Mouse (Mus musculus): ENCODE measurements around the gene Fam124b. TPM values are rescaled to one million over a fixed set of nuclear protein-coding genes. Genes with fewer than 3 reads are reported as not detected.
A peak's percentile ranks its signal among the peaks of the same experiment; 100 is the strongest.

The Fam124b gene
- 0.36 and 0.47 TPM in 2 replicates for polyA plus RNA-seq (2016; fragmentation: Nextera tagmentation; extraction: Ambion mirVana)

DNA sequence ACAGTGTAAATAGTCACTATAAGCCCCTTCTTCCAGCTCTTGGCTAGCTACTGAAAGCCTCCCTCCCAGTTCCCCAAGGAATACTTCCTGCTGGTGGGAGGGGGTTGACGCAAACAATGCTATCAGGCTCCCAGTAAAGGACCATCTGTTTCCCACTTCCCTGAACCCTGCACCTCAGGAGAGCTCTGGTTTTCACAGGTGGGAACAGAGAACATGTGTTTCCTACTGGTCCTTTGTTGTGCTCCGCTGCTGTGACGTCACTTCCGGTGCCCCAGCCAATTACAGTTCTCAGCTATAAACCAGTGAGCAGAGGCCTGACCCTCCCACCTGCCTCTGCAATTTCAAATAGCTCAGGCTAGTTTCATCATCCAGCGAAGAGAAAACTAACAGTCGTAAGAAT, at the start of gene Fam124b:
Fam124b (minus strand) TSS at position 206 of the 400 bp plus-strand sequence.
- 80% methylated on average over 6 of the region's 6 CpGs for WGBS
- no peaks in the 10 kb centered on the region for H3K27me3 ChIP-seq (ENCODE audit: low read depth, poor library complexity, severe bottlenecking)
- DNase-seq (ENCODE audit: low spot score) = no peak
- H3K4me3 ChIP-seq = no peak within 1 kb of the TSS
- H3K4me1 ChIP-seq = no peaks in the 10 kb centered on the region
- H3K27ac ChIP-seq (replicated peaks) = no peak within 1 kb of the TSS
- no peaks in the 10 kb centered on the region for H3K36me3 ChIP-seq
- no peaks in the 10 kb centered on the region for H3K9me3 ChIP-seq (replicated peaks)

DNA sequence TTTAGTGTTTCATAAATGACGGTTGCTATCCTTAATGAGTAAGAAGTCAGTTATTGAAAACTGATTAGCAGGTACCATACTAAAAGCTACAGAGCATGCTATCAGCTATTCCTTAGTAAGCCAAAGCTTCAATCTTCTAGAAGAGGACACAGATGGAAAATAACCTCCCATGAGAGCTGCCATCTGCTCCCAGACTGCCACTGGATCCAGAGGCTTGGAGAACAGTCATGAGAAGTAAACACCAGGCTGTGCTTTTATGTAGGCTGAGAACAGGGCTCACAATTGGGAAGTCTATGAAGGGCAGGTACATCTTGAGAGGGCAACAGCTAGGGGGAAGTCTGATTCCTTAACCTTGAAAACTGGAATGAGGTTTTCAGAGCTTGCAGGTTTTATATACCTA, 42.2 kb upstream of the Fam124b start:
- WGBS = 80% methylated on average over 1 of the region's 1 CpGs
- DNase-seq (ENCODE audit: low spot score) = no peak
- no peaks in the 10 kb centered on the region for H3K4me1 ChIP-seq
- H3K27me3 ChIP-seq (ENCODE audit: low read depth, poor library complexity, severe bottlenecking) = no peaks in the 10 kb centered on the region
- no peak overlapping the region for H3K27ac ChIP-seq (replicated peaks)
- H3K9me3 ChIP-seq (replicated peaks) = no peaks in the 10 kb centered on the region
- no peak overlapping the region for H3K4me3 ChIP-seq
- peaks cover 11% of the 10 kb centered on the region; the same call in 1 of the 2 replicates for H3K36me3 ChIP-seq

DNA sequence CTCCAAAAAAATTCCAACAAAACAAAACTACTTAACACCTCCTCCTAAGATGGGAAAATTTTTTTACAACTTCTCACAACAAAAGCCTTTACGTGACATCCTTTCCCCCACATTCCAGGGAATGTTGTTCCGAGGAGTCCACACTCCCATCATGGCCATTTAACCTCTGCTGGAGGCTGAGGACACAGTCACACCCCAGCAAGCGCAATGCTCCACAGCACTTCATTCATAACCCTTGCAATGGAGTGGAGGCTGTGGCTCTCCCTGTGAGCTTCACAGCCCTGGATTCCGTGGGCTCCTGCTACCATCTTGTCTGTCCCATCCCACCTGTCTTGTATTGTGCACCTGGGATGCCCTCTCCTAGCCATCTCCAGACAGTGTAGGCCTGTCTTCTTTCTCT, 40.4 kb upstream of the Fam124b start:
- Histone ChIP-seq H3K27ac (replicated peaks) (no peak overlapping the region), H3K4me3 (no peak overlapping the region), H3K36me3 (no peaks in the 10 kb centered on the region), H3K27me3 (ENCODE audit: low read depth, poor library complexity, severe bottlenecking) (no peaks in the 10 kb centered on the region), H3K4me1 (no peaks in the 10 kb centered on the region), H3K9me3 (replicated peaks) (no peaks in the 10 kb centered on the region)
- DNase-seq (ENCODE audit: low spot score) = no peak
- 73% methylated on average over 4 of the region's 4 CpGs for WGBS

DNA sequence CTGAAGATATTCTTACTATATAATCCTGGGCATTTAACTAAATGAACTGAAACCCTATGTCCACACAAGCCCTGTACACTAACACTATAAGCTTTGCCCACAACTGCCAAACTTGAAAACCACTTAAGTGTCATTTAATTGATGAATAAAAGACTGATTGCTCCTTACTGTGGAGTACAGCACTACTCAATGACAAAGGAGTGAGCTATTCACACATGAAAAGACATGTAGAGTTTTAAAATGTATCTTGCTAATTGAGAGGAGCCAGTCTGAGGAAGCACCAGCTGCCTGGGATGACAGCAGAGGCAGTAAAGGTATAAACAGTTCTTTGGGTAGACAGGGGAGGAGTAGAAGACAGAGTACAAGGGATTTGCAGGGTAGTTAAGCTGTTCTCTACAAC, 35.0 kb upstream of the Fam124b start:
- Histone ChIP-seq H3K9me3 (replicated peaks) (no peaks in the 10 kb centered on the region), H3K4me1 (peaks cover 10% of the 10 kb centered on the region), H3K4me3 (no peak overlapping the region), H3K27me3 (ENCODE audit: low read depth, poor library complexity, severe bottlenecking) (no peaks in the 10 kb centered on the region), H3K36me3 (no peaks in the 10 kb centered on the region), H3K27ac (replicated peaks) (no peak overlapping the region)
- no peak for DNase-seq (ENCODE audit: low spot score)

DNA sequence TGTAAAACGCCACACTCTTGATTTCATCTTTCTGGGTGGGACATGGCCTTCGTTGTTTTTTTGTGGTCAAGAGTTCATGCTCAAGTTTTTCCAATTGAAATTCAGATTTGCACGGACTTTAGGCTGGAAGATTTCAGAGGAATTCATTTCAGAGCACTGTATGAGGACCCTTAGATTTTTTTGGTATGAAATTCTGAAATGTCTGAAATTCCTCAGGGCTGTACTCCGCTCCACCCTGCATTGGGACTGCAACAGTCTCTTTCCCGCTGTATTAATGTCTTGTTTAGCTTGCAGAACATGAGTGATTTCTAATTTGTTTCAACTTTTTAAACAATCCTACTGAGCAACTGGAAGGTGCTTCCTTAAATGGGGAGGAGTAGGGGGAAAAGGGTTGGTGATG, 32.0 kb upstream of the Fam124b start:
- WGBS = 90% methylated on average over 5 of the region's 5 CpGs
- DNase-seq (ENCODE audit: low spot score) = no peak
- peaks cover 10% of the 10 kb centered on the region for H3K4me1 ChIP-seq
- H3K4me3 ChIP-seq = no peak overlapping the region
- H3K27ac ChIP-seq (replicated peaks) = no peak overlapping the region
- H3K36me3 ChIP-seq = no peaks in the 10 kb centered on the region
- no peaks in the 10 kb centered on the region for H3K27me3 ChIP-seq (ENCODE audit: low read depth, poor library complexity, severe bottlenecking)
- H3K9me3 ChIP-seq (replicated peaks) = no peaks in the 10 kb centered on the region

DNA sequence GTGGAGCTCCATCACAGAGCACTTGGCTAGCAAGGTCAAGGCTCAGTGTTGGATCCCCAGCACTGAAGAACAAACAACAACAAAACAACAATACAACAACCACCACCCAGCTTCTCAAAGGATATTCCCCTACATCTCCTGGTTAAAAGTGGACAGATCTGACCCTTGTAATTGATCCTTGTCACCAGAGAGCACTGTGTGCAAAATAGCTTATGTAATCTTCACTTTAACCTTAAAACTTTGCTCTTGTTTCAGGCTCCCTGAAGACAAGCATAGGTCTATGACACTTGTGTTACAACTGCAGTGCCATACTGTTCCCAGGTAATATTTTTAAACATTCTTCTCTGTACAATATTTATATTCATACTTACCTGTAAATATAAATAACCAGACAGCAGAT, 28.9 kb upstream of the Fam124b start:
- Histone ChIP-seq H3K4me3 (no peak overlapping the region), H3K36me3 (no peaks in the 10 kb centered on the region), H3K9me3 (replicated peaks) (no peaks in the 10 kb centered on the region), H3K4me1 (peaks cover 10% of the 10 kb centered on the region), H3K27me3 (ENCODE audit: low read depth, poor library complexity, severe bottlenecking) (no peaks in the 10 kb centered on the region), H3K27ac (replicated peaks) (no peak overlapping the region)
- no peak for DNase-seq (ENCODE audit: low spot score)

DNA sequence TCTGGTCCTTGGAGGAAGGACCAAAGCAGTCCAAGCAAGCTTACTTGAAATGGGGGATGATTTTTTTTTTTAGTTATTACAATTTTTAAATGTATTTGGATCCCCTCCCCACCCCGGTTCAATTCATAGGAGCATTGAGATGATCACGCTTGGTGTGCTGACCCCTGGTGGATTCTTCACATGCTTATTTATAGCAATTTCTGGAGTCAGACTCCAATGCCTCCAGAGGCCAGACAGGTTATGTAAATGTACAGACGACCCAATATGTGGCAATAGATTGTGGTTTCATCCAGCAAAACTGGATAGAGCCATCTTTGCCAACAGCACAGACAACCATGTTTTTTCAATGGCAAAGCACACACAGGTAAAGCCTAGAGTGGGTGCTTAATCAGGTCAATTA, 25.9 kb upstream of the Fam124b start:
- no peaks in the 10 kb centered on the region for H3K36me3 ChIP-seq
- WGBS = 83% methylated on average over 3 of the region's 3 CpGs
- no peak for DNase-seq (ENCODE audit: low spot score)

DNA sequence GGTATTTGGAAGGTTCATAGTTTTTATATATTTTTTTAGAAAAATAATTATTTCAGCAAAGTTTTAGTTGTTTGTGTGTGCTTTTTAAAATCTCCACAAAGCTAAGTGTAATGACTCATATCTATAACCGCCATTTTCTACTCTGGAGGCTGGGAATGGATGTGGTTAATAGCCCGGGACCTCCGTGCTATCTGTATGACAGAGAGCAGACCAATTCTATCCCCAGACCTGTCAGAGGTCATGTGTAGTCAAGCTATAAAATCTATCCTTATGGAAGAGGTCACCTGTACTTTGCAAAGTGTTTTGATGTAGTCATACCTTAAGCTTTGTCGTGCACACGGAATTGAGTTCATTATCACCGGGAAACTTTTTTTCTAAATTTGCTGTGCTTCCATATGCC, 23.3 kb upstream of the Fam124b start:
- 94% methylated on average over 6 of the region's 6 CpGs for WGBS

More for the DNA sequence above, 25.9 kb upstream of the Fam124b start:
- Histone ChIP-seq H3K9me3 (replicated peaks) (no peaks in the 10 kb centered on the region), H3K4me3 (no peak overlapping the region), H3K27ac (replicated peaks) (no peak overlapping the region), H3K4me1 (peaks cover 16% of the 10 kb centered on the region), H3K27me3 (ENCODE audit: low read depth, poor library complexity, severe bottlenecking) (peaks cover 5% of the 10 kb centered on the region)

DNA sequence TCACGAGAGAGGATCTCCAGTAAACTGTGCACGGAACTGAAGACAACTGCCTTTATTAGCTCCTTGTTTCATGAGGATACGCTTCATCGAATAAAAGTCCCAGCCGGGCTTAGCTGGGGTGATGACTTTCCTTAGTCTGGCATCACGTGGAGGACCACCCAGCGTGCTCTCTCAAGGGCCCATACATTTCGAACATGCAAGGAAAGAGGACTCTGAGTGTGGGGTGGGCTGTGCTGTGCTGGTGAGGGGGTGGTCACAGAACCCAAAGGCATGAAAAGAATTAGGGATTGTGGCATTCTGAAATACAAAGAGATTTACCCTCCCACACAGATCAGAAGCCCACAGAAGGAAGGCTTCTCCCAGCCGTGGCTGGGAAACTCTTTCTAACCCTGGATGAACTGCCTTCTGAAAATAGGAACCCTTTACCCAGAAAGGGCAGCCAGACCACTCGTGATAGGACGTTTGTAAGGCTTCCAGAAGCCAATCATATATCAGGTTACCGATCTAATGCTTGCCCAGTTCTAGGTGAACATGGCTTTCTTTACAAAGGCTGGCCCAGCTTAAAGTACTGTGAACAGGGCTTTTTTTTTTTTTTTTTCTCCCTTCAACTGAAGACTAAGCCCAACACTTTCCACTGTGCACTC, 21.9 kb upstream of the Fam124b start:
- Histone ChIP-seq H3K4me1 (peaks cover 37% of the 10 kb centered on the region), H3K36me3 (no peaks in the 10 kb centered on the region), H3K9me3 (replicated peaks) (no peaks in the 10 kb centered on the region), H3K4me3 (0 out of 2 replicates have a peak overlapping the region, but pooled peaks have one; percentile 14), H3K27ac (replicated peaks) (peak overlapping the region; percentile 42), H3K27me3 (ENCODE audit: low read depth, poor library complexity, severe bottlenecking) (peaks cover 14% of the 10 kb centered on the region)
- peak; percentile 54 for DNase-seq (ENCODE audit: low spot score)
- 17% methylated on average over 12 of the region's 12 CpGs for WGBS

More for the DNA sequence above, 23.3 kb upstream of the Fam124b start:
- Histone ChIP-seq H3K9me3 (replicated peaks) (no peaks in the 10 kb centered on the region), H3K4me3 (no peak overlapping the region), H3K27me3 (ENCODE audit: low read depth, poor library complexity, severe bottlenecking) (peaks cover 14% of the 10 kb centered on the region), H3K4me1 (peaks cover 30% of the 10 kb centered on the region), H3K27ac (replicated peaks) (no peak overlapping the region), H3K36me3 (no peaks in the 10 kb centered on the region)
- DNase-seq (ENCODE audit: low spot score) = no peak

DNA sequence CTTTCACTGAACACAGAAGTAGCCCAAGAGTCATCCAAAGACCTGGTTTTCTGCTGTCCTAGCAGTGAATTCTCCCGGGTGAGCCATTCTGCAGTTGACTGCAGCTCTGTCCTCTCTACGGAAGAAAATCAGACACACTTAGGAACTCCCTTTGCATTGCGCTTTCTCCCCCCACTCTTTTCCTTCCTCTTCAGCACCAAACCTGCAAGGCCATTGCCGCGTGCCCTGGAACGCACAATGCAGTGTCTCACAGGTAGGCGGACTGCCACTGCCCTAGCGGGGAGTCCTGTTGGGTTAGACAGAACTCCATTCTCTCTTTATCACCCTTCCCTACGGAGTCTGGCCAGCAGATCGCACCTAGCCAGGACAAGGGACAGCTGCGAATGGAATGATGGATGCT, 21.2 kb upstream of the Fam124b start:
- no peak for DNase-seq (ENCODE audit: low spot score)
- 74% methylated on average over 11 of the region's 11 CpGs for WGBS
- no peak overlapping the region for H3K4me3 ChIP-seq
- H3K9me3 ChIP-seq (replicated peaks) = no peaks in the 10 kb centered on the region
- peaks cover 37% of the 10 kb centered on the region for H3K4me1 ChIP-seq
- no peaks in the 10 kb centered on the region for H3K36me3 ChIP-seq
- H3K27ac ChIP-seq (replicated peaks) = peak overlapping the region; percentile 42
- peaks cover 14% of the 10 kb centered on the region for H3K27me3 ChIP-seq (ENCODE audit: low read depth, poor library complexity, severe bottlenecking)

DNA sequence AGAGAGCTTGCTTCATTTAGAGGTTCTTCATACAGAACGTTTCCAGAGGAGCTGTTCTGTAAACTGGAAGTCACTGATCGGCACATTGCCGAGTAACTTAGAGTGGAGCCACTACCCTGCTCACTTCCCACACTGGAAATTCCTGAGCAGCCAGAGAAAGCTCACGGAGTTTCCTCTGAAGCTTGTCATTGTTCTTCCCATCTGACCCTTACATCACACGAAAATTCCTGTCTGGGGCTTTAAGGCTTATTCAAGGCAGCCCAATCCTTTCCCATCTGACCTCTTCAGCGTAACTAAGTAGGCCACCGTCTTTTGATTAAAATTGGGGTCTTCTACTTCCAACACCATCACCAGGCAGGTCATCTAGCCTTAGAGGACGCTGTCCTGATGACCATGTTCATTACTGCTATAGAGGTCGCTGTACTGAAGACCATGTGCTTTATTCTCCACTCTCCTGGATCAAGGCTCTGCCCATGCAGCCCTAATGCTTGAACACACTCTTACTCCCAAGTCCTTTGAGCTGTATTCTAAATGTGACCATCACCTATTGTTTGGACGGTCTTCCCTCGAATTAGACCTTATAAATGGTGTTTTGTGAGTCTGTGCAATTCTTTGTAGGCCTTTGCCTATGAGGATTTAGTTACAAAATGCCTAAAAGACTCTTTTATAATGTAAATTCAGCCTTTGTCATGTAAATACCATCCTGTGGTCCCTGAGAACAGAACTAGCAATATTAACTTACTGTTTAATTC, 18.9 kb upstream of the Fam124b start:
- Histone ChIP-seq H3K27ac (replicated peaks) (0 out of 2 replicates have a peak overlapping the region, but pooled peaks have one; percentile 19), H3K36me3 (no peaks in the 10 kb centered on the region), H3K27me3 (ENCODE audit: low read depth, poor library complexity, severe bottlenecking) (peaks cover 14% of the 10 kb centered on the region), H3K4me1 (peaks cover 37% of the 10 kb centered on the region), H3K4me3 (no peak overlapping the region), H3K9me3 (replicated peaks) (no peaks in the 10 kb centered on the region)
- DNase-seq (ENCODE audit: low spot score) = no peak
- WGBS = 49% methylated on average over 11 of the region's 11 CpGs

DNA sequence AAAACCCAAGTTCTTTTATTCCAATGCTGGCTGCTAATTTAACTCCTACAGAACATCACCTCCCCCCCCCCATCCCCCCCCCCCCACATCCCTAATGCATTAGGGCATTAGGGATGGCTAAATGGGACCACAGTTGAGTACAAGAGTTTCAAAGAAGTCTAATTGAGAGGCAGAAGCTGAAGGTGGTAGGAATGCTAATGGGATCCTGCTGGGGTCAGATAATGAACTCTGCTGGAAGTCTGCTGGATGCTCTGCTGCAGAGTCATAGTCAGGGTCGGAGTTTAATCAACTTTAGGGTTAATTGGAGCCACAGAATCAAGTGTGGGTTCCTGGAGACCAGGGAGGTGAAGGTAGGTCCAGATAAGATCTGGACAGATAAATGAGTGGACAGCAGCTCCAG, 17.9 kb upstream of the Fam124b start:
- DNase-seq (ENCODE audit: low spot score) = no peak
- peaks cover 37% of the 10 kb centered on the region for H3K4me1 ChIP-seq
- 0% methylated on average over 1 of the region's 1 CpGs for WGBS
- no peak overlapping the region for H3K4me3 ChIP-seq
- no peaks in the 10 kb centered on the region for H3K36me3 ChIP-seq
- peaks cover 14% of the 10 kb centered on the region for H3K27me3 ChIP-seq (ENCODE audit: low read depth, poor library complexity, severe bottlenecking)
- H3K9me3 ChIP-seq (replicated peaks) = no peaks in the 10 kb centered on the region
- H3K27ac ChIP-seq (replicated peaks) = no peak overlapping the region

DNA sequence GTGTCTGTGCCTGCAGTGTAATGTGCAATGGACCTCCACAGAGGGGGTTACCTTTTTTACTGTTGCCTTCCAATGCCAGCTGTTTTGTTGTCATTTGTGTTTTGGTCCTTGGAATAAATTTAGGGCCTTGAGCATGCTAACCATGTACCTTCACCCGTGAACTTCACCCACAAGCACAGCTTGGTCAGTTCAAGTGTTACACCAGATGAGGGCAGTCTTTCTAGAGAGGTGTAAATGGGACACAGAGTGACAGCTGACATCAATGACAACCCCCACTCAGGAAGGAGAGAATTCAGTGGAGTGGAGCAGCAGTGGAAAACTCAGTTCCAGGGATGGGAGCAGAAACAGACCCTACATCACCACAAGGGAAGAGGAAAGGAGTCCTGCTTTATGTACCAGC, 12.3 kb upstream of the Fam124b start:
- H3K27me3 ChIP-seq (ENCODE audit: low read depth, poor library complexity, severe bottlenecking) = no peaks in the 10 kb centered on the region
- H3K27ac ChIP-seq (replicated peaks) = no peak overlapping the region
- no peaks in the 10 kb centered on the region for H3K36me3 ChIP-seq
- H3K9me3 ChIP-seq (replicated peaks) = no peaks in the 10 kb centered on the region
- DNase-seq (ENCODE audit: low spot score) = no peak
- WGBS = 65% methylated on average over 1 of the region's 1 CpGs
- H3K4me1 ChIP-seq = no peaks in the 10 kb centered on the region
- no peak overlapping the region for H3K4me3 ChIP-seq
